Mouse (Mus musculus) cerebellum, postnatal 36 days (tissue): Measurements from ENCODE around the gene Gm3415.
"Not testable (repeated sequence)": the region's sequence is repeated elsewhere in the genome, so short reads cannot be mapped to it uniquely, and the experiment has no call there.

Experiments
- DNase-seq, 2 experiments: peaks; one replicate each; pipeline ENCODE4 v3.0.0; 2021 to 2022; ENCODE audit warnings: mixed read lengths in 2 of 2

Gene Gm3415

GRCm38 (mm10) chr5:146555836-146556235 lies at the start of gene Gm3415:
Gm3415 (plus strand) TSS chr5:146556136.
- DNase-seq, result not testable (repeated sequence)

- not testable (repeated sequence) for DNase-seq
Measured at GRCm38 (mm10) chr5:146513823-146514222, 42.1 kb upstream of the Gm3415 start, which contains the start of gene Gm3402. Gm3402 (plus strand) TSS chr5:146514123.

GRCm38 (mm10) chr5:146525501-146525900 lies 30.4 kb upstream of the Gm3415 start, which contains the start of gene Gm3404:
Gm3404 (plus strand) TSS chr5:146525801.
- not testable (repeated sequence) for DNase-seq

GRCm38 (mm10) chr5:146537347-146537746 lies 18.6 kb upstream of the Gm3415 start, which contains the start of gene Gm3409:
Gm3409 (plus strand) TSS chr5:146537647.
- DNase-seq, result not testable (repeated sequence)

- DNase-seq, result no peak
Measured at GRCm38 (mm10) chr5:146564259-146564658, 8.3 kb downstream of the Gm3415 start.

- DNase-seq, result no peak
Measured at GRCm38 (mm10) chr5:146567054-146567453, 11.1 kb downstream of the Gm3415 start.

GRCm38 (mm10) chr5:146570179-146570578 lies 14.2 kb downstream of the Gm3415 start:
- not testable (repeated sequence) for DNase-seq

GRCm38 (mm10) chr5:146571830-146572734 lies 16.1 kb downstream of the Gm3415 start:
- DNase-seq, result peak; percentile 16 to 19

- DNase-seq, result not testable (repeated sequence)
Measured at GRCm38 (mm10) chr5:146572735-146573042, 16.8 kb downstream of the Gm3415 start.

- DNase-seq, result no peak
Measured at GRCm38 (mm10) chr5:146576668-146577067, 20.7 kb downstream of the Gm3415 start.

GRCm38 (mm10) chr5:146584156-146584477 lies 28.2 kb downstream of the Gm3415 start:
- no peak for DNase-seq

GRCm38 (mm10) chr5:146584478-146585306 lies 28.8 kb downstream of the Gm3415 start, which contains the start of gene Gpr12:
Gpr12 (minus strand) TSS chr5:146585239.
- peak; percentile 6 to 8 for DNase-seq

GRCm38 (mm10) chr5:146585307-146585651 lies 29.3 kb downstream of the Gm3415 start:
- DNase-seq, result no peak

- no peak for DNase-seq
Measured at GRCm38 (mm10) chr5:146586357-146587070, 30.6 kb downstream of the Gm3415 start.

GRCm38 (mm10) chr5:146590987-146591386 lies 35.1 kb downstream of the Gm3415 start:
- DNase-seq, result no peak

- no peak for DNase-seq
Measured at GRCm38 (mm10) chr5:146591636-146592035, 35.7 kb downstream of the Gm3415 start.

- DNase-seq, result no peak
Measured at GRCm38 (mm10) chr5:146592580-146592979, 36.6 kb downstream of the Gm3415 start.

- DNase-seq, result no peak
Measured at GRCm38 (mm10) chr5:146596612-146597502, 40.9 kb downstream of the Gm3415 start.

- no peak for DNase-seq
Measured at GRCm38 (mm10) chr5:146597503-146597874, 41.6 kb downstream of the Gm3415 start.

GRCm38 (mm10) chr5:146598215-146599119 lies 42.5 kb downstream of the Gm3415 start:
- DNase-seq, result no peak

GRCm38 (mm10) chr5:146599216-146599615 lies 43.3 kb downstream of the Gm3415 start:
- not testable (repeated sequence) for DNase-seq
